Mouse (Mus musculus) MEL (cell line): ENCODE measurements at regions not wholly inside any gene's neighbourhood (a gene's known extent, or its start where the extent isn't known, plus 50 kb on each side); places are given as distances from the start of the nearest gene placed in this dataset.
"Not testable (repeated sequence)": the region's sequence is repeated elsewhere in the genome, so short reads cannot be mapped to it uniquely, and the experiment has no call there.

Experiments used
- DNase-seq: peaks from one replicate; pipeline ENCODE4 v3.0.0; 2011; ENCODE audit warnings: low read depth, low spot score
- H3K27ac ChIP-seq: 2 replicates; pipeline ENCODE4 v1.5.1; 2012; ENCODE audit warnings: low read depth, mild to moderate bottlenecking, control low read depth, low read length, moderate library complexity; ENCODE audit not compliant: control insufficient read depth
- H3K27me3 ChIP-seq, 2 experiments: fragments of 150-350 bp in 1 of 2; sonication (generic) in 1 of 2; 2 replicates each; pipeline ENCODE4 v1.6.1; 2012; ENCODE audit warnings: low read length in 2 of 2, mild to moderate bottlenecking in 2 of 2, improper control_type of control experiment in 1 of 2, moderate library complexity in 1 of 2; ENCODE audit not compliant: insufficient read depth in 2 of 2, control insufficient read depth in 1 of 2
- H3K36me3 ChIP-seq, 2 experiments: 2 replicates each; pipeline ENCODE4 v1.6.1; 2012 to 2014; ENCODE audit warnings: low read length in 2 of 2, improper control_type of control experiment in 1 of 2, inconsistent platforms in 1 of 2, mild to moderate bottlenecking in 1 of 2; ENCODE audit not compliant: insufficient read depth in 2 of 2, control insufficient read depth in 1 of 2
- H3K4me1 ChIP-seq, 2 experiments: fragments of 150-350 bp in 1 of 2; sonication (generic) in 1 of 2; 2 replicates each; pipeline ENCODE4 v1.6.1; 2012; ENCODE audit warnings: low read length in 2 of 2, improper control_type of control experiment in 1 of 2, mild to moderate bottlenecking in 1 of 2; ENCODE audit not compliant: insufficient read depth in 2 of 2, control insufficient read depth in 1 of 2
- H3K4me3 ChIP-seq, 2 experiments: fragments of 150-350 bp in 1 of 2; sonication (generic) in 1 of 2; 2 replicates each; pipeline ENCODE4 v1.5.1; 2012; ENCODE audit warnings: low read depth in 2 of 2, low read length in 2 of 2, mild to moderate bottlenecking in 2 of 2, moderate library complexity in 2 of 2, control low read depth in 1 of 2, improper control_type of control experiment in 1 of 2; ENCODE audit not compliant: control insufficient read depth in 1 of 2, insufficient read depth in 1 of 2
- H3K79me2 ChIP-seq: 2 replicates; pipeline ENCODE4 v1.6.1; 2012; ENCODE audit warnings: mild to moderate bottlenecking, low read length, moderate library complexity; ENCODE audit not compliant: control insufficient read depth, poor library complexity, insufficient read depth
- H3K9ac ChIP-seq: 2 replicates; pipeline ENCODE4 v1.6.1; 2012; ENCODE audit warnings: low read depth, mild to moderate bottlenecking, control low read depth, low read length, moderate library complexity; ENCODE audit not compliant: control insufficient read depth, poor library complexity, severe bottlenecking
- H3K9me3 ChIP-seq: fragments of 150-350 bp; sonication (generic); replicated peaks from 2 replicates; pipeline ENCODE4 v1.6.1; 2012; ENCODE audit warnings: mild to moderate bottlenecking, low read length, improper control_type of control experiment, moderate library complexity; ENCODE audit not compliant: insufficient read depth
- CHD1 ChIP-seq: IDR thresholded peaks from 2 replicates; pipeline ENCODE4 v1.6.1; 2012; ENCODE audit warnings: low read depth, mild to moderate bottlenecking, inconsistent platforms, low read length, improper control_type of control experiment
- CTCF ChIP-seq, 3 experiments: IDR thresholded peaks in 2 of 3; conservative IDR thresholded peaks in 1 of 3; 2 replicates each; pipeline ENCODE4 v1.5.1; 2011 to 2012; ENCODE audit warnings: low read length in 3 of 3, low read depth in 2 of 3, mild to moderate bottlenecking in 2 of 3, improper control_type of control experiment in 1 of 3, inconsistent platforms in 1 of 3, mixed read lengths in 1 of 3, moderate library complexity in 1 of 3; ENCODE audit not compliant: control insufficient read depth in 1 of 3, insufficient read depth in 1 of 3, poor library complexity in 1 of 3, severe bottlenecking in 1 of 3
- E2F4 ChIP-seq: IDR thresholded peaks from 2 replicates; pipeline ENCODE4 v1.6.1; 2011; ENCODE audit warnings: low read depth, low read length, improper control_type of control experiment, borderline replicate concordance
- ELF1 ChIP-seq: IDR thresholded peaks from 2 replicates; pipeline ENCODE4 v1.6.1; 2014; ENCODE audit warnings: low read depth, mild to moderate bottlenecking, inconsistent platforms, low read length, improper control_type of control experiment, moderate library complexity
- EP300 ChIP-seq, 2 experiments: IDR thresholded peaks; 2 replicates each; pipeline ENCODE4 v1.6.1; 2011; ENCODE audit warnings: improper control_type of control experiment in 2 of 2, low read length in 2 of 2, low read depth in 1 of 2, mild to moderate bottlenecking in 1 of 2
- ETS1 ChIP-seq: IDR thresholded peaks from 2 replicates; pipeline ENCODE4 v1.6.1; 2012; ENCODE audit warnings: low read depth, mild to moderate bottlenecking, inconsistent platforms, low read length, improper control_type of control experiment, moderate library complexity
- GABPA ChIP-seq: IDR thresholded peaks from 2 replicates; pipeline ENCODE4 v1.6.1; 2012; ENCODE audit warnings: low read depth, mild to moderate bottlenecking, inconsistent platforms, low read length, improper control_type of control experiment, moderate library complexity
- GATA1 ChIP-seq: IDR thresholded peaks from 2 replicates; pipeline ENCODE4 v1.6.1; 2011; ENCODE audit warnings: low read depth, low read length, improper control_type of control experiment
- HCFC1 ChIP-seq: IDR thresholded peaks from 2 replicates; pipeline ENCODE4 v1.6.1; 2012; ENCODE audit warnings: low read depth, mild to moderate bottlenecking, inconsistent platforms, low read length, improper control_type of control experiment, moderate library complexity
- JUND ChIP-seq: IDR thresholded peaks from 2 replicates; pipeline ENCODE4 v1.6.1; 2011; ENCODE audit warnings: low read depth, mild to moderate bottlenecking, improper control_type of control experiment, low read length
- KAT2A ChIP-seq: conservative IDR thresholded peaks from 2 replicates; pipeline ENCODE4 v1.6.1; 2012; ENCODE audit warnings: low read depth, low read length, improper control_type of control experiment, inconsistent platforms
- MAX ChIP-seq: IDR thresholded peaks from 2 replicates; pipeline ENCODE4 v1.6.1; 2011; ENCODE audit warnings: low read length, improper control_type of control experiment
- MAZ ChIP-seq: IDR thresholded peaks from 2 replicates; pipeline ENCODE4 v1.6.1; 2012; ENCODE audit warnings: low read depth, mild to moderate bottlenecking, inconsistent platforms, low read length, improper control_type of control experiment
- MEF2A ChIP-seq: IDR thresholded peaks from 2 replicates; pipeline ENCODE4 v1.6.1; 2014; ENCODE audit warnings: low read depth, mild to moderate bottlenecking, inconsistent platforms, low read length, improper control_type of control experiment; ENCODE audit not compliant: poor library complexity, insufficient replicate concordance, severe bottlenecking; ENCODE audit errors: extremely low read depth
- MXI1 ChIP-seq: IDR thresholded peaks from 2 replicates; pipeline ENCODE4 v1.6.1; 2011; ENCODE audit warnings: mild to moderate bottlenecking, low read depth, low read length, improper control_type of control experiment
- MYB ChIP-seq: IDR thresholded peaks from 2 replicates; pipeline ENCODE4 v1.6.1; 2011; ENCODE audit warnings: mild to moderate bottlenecking, low read depth, low read length, improper control_type of control experiment
- MYC ChIP-seq: IDR thresholded peaks from 2 replicates; pipeline ENCODE4 v1.6.1; 2011; ENCODE audit warnings: low read depth, mild to moderate bottlenecking, low read length, improper control_type of control experiment, moderate library complexity
- NELFE ChIP-seq: IDR thresholded peaks from 2 replicates; pipeline ENCODE4 v1.6.1; 2011; ENCODE audit warnings: low read depth, low read length, improper control_type of control experiment
- POLR2A ChIP-seq, 2 experiments: IDR thresholded peaks; 2 replicates each; pipeline ENCODE4 v1.6.1; 2011 to 2012; ENCODE audit warnings: low read length in 2 of 2, mild to moderate bottlenecking in 2 of 2, control low read depth in 1 of 2, improper control_type of control experiment in 1 of 2, low read depth in 1 of 2, moderate library complexity in 1 of 2; ENCODE audit not compliant: control insufficient read depth in 1 of 2, insufficient read depth in 1 of 2, poor library complexity in 1 of 2
- POLR2AphosphoS2 ChIP-seq: IDR thresholded peaks from 2 replicates; pipeline ENCODE4 v1.6.1; 2011; ENCODE audit warnings: low read length, improper control_type of control experiment
- RAD21 ChIP-seq: IDR thresholded peaks from 2 replicates; pipeline ENCODE4 v1.6.1; 2011; ENCODE audit warnings: mild to moderate bottlenecking, low read depth, low read length, improper control_type of control experiment
- RCOR1 ChIP-seq: IDR thresholded peaks from 2 replicates; pipeline ENCODE4 v1.6.1; 2012; ENCODE audit warnings: low read depth, mild to moderate bottlenecking, inconsistent platforms, low read length, improper control_type of control experiment
- TAL1 ChIP-seq: IDR thresholded peaks from 2 replicates; pipeline ENCODE4 v1.6.1; 2012; ENCODE audit warnings: mild to moderate bottlenecking, inconsistent platforms, low read length, moderate library complexity, mixed read lengths
- TBP ChIP-seq: IDR thresholded peaks from 2 replicates; pipeline ENCODE4 v1.8.0; 2011; ENCODE audit warnings: low read depth, low read length, improper control_type of control experiment
- TCF12 ChIP-seq: IDR thresholded peaks from 2 replicates; pipeline ENCODE4 v1.6.1; 2014; ENCODE audit warnings: low read depth, mild to moderate bottlenecking, inconsistent platforms, low read length, improper control_type of control experiment, moderate library complexity
- USF1 ChIP-seq: IDR thresholded peaks from 2 replicates; pipeline ENCODE4 v1.6.1; 2014; ENCODE audit warnings: low read depth, mild to moderate bottlenecking, inconsistent platforms, low read length, improper control_type of control experiment, moderate library complexity
- ZC3H11A ChIP-seq: IDR thresholded peaks from 2 replicates; pipeline ENCODE4 v1.6.1; 2012; ENCODE audit warnings: low read depth, mild to moderate bottlenecking, inconsistent platforms, low read length, improper control_type of control experiment
- ZNF384 ChIP-seq: IDR thresholded peaks from 2 replicates; pipeline ENCODE4 v1.6.1; 2012; ENCODE audit warnings: low read depth, mild to moderate bottlenecking, inconsistent platforms, low read length, improper control_type of control experiment

DNA sequence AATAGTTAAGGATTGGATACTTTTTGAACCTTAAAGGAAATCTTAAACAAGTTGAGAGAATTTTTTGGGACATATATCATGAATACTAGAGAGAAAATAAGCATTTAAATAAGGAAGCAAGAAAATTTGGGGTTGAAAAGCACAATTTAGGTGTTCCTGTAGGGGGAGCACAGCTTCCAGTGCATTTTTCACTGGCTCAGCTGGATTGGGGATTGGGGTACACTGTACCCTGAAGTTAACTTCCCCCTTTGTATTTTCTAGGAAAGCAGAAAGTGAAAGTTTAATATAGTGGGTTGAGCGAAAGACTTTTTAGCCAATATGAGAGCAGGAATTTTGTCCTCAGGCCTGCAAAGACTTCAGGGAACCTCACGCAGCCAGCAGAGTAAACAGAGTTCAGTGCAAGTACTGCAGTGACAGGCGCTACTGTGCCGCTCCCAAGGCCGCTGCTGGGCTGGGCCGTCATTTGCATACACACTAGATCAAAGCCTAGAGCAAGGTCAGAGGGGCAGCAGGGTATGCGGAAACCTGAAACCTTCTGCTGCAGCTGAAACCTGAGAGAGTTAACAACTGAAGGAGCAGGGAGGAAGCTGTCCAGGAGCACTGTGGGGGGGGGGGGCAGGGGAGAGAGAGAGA, 1111.4 kb downstream of the H2al1n start:
- peak overlapping the region; percentile 44 to 53 for H3K4me3 ChIP-seq
- no peak overlapping the region for H3K27ac ChIP-seq
- peak overlapping the region; percentile 43 for H3K9ac ChIP-seq
- no peaks in the 10 kb centered on the region for H3K36me3 ChIP-seq
- H3K4me1 ChIP-seq: no peaks in the 10 kb centered on the region
- no peaks in the 10 kb centered on the region for H3K79me2 ChIP-seq
- TF ChIP-seq E2F4 (no peak), POLR2AphosphoS2 (no peak), USF1 (no peak), GATA1 (no peak), MYB (no peak), RAD21 (peak; percentile 18), EP300 (IDR thresholded peaks at IDR 0.05; ENCODE audit: low read depth in 1 of 2, low read length in 2 of 2) (no peak), MYC (no peak), GABPA (no peak), ZC3H11A (no peak), ZNF384 (no peak), NELFE (no peak), ETS1 (no peak), TCF12 (no peak), CTCF (IDR thresholded peaks at IDR 0.05 in 2 of 3, conservative IDR thresholded peaks at IDR 0.05 in 1 of 3; ENCODE audit: control insufficient read depth in 1 of 3, insufficient read depth in 1 of 3, low read depth in 2 of 3, low read length in 3 of 3, poor library complexity in 1 of 3, severe bottlenecking in 1 of 3) (peak; percentile 23 to 40 (median 25); a peak in 3 of 6 replicates), TBP (no peak)
- H3K9me3 ChIP-seq: no peaks in the 10 kb centered on the region
- H3K27me3 ChIP-seq: no peaks in the 10 kb centered on the region
- DNase-seq: peak; percentile 57

DNA sequence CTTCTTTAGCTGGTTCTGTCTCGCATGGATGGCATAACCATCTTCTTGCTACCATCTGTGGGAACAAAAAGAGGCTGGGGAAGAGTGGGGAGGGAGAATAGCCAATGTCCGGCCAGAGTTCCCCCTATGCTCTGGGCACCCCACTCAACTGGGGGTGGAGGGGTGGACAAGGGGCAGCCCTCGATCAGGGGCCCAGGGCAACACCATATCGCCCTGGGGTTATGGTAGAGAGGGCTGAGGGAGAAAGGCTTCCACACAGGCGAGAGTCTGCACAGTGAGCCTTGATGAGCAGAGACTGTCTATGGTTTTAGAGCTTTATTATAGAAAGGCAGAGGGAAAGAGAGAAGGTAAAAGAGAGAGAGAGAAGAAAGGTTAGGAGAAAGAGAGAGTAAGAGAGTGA, 1112.0 kb downstream of the H2al1n start:
- Histone ChIP-seq H3K9me3 (no peaks in the 10 kb centered on the region), H3K4me3 (peak overlapping the region; percentile 26 to 53; a peak in 1 of 4 replicates), H3K4me1 (no peaks in the 10 kb centered on the region), H3K27me3 (no peaks in the 10 kb centered on the region)
- TF ChIP-seq MEF2A (no peak), MXI1 (no peak), ELF1 (no peak), NELFE (no peak), POLR2AphosphoS2 (no peak), MYB (no peak), POLR2A (IDR thresholded peaks at IDR 0.05; ENCODE audit: control insufficient read depth in 1 of 2, insufficient read depth in 1 of 2, low read depth in 1 of 2, low read length in 2 of 2, poor library complexity in 1 of 2) (no peak), MAX (no peak), RCOR1 (no peak), TAL1 (no peak), KAT2A (no peak), MAZ (no peak), GATA1 (no peak), TBP (no peak), CHD1 (no peak), HCFC1 (no peak), JUND (no peak)
- TF ChIP-seq, all 39 proteins: peak for 0
- H3K27ac ChIP-seq: no peak overlapping the region
- no peaks in the 10 kb centered on the region for H3K79me2 ChIP-seq
- no peaks in the 10 kb centered on the region for H3K36me3 ChIP-seq
- no peak overlapping the region for H3K9ac ChIP-seq
- no peak for DNase-seq

DNA sequence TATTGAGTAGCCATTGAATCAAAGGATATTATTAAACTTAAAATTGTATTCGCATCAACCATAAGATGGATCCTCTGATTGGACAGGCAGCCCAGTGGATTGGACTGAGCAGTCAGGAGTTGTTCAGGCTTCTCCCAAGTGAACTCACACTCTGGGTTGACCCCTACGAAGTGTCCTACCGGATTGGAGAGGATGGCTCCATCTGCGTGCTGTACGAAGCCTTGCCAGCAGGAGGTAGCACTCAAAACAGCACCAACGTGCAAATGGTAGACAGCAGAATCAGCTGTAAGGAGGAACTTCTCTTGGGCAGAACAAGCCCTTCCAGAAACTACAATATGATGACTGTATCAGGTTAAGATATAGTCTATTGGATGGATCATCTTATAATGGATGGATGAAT, 1154.2 kb downstream of the H2al1n start:
- DNase-seq, H3K4me1 ChIP-seq, H3K36me3 ChIP-seq: not testable (repeated sequence)

More for the DNA sequence above, 1154.2 kb downstream of the H2al1n start:
- not testable (repeated sequence) for H3K27me3 ChIP-seq, H3K79me2 ChIP-seq, H3K9me3 ChIP-seq, H3K4me3 ChIP-seq, H3K27ac ChIP-seq, H3K9ac ChIP-seq
